Mouse (Mus musculus) olfactory bulb, adult 2 months (tissue): ENCODE measurements around the gene Zdhhc3.

Source experiments
- CTCF ChIP-seq: fragments of 200-500 bp; IDR thresholded peaks from 2 replicates; pipeline ENCODE4 v1.5.1; 2012; ENCODE audit warnings: low read depth, mild to moderate bottlenecking, low read length, moderate library complexity; ENCODE audit not compliant: insufficient read depth
- POLR2A ChIP-seq: fragments of 200-500 bp; IDR thresholded peaks from 2 replicates; pipeline ENCODE4 v1.6.1; 2012; ENCODE audit warnings: mild to moderate bottlenecking, low read depth, low read length, moderate library complexity; ENCODE audit not compliant: insufficient read depth

DNA sequence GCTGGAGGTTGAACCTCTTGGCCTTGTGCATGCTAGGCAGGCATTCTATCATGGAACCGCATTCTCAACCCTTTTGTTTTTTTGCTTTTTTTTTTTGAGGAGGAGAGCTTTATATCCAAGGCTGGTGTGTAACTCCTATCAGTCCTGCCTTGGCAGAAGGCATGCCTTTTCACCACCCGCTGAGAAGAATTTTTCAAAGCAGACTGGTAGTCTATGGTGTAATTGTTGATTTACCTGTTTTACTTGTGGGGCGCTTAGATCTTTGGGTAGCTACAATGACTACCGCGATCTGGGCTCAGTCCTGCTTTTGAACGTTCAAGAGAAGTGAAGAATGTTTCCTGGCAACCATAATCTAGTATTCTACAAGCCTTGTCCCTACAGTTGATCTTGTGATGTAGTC, 926 bp upstream of the Zdhhc3 start:
- no peak for TF ChIP-seq POLR2A
- no peak for TF ChIP-seq CTCF
